Mouse (Mus musculus) liver, embryonic 14.5 days (tissue): ENCODE data around the gene Fads1.

ENCODE experiments used
- CTCF ChIP-seq: IDR thresholded peaks from 2 replicates; pipeline ENCODE4 v1.5.1; 2016; ENCODE audit warnings: antibody characterized with exemption, low read depth, control low read depth
- EP300 ChIP-seq: IDR thresholded peaks from 2 replicates; pipeline ENCODE4 v1.6.1; 2016; ENCODE audit warnings: antibody characterized with exemption, low read depth

DNA sequence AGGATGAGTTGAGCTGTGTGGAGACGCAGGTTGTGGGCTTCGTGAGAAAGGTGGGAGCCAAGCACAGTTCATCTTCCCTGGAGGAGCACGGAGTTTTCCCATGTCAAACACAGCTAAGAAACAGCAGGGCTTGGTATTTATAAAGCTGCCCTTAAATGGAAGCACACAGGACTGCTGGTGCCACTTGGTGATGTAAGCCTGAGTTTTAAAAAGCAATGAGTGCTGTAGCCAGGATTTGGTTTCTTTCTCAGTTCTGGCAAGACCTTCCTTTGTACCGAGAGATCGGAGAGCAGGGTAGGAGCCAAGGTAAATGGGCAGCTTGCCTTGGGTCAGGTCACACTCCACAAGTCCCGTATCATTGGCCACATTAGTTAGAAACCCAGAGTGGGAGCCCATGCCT lies 34.1 kb upstream of the Fads1 start:
- no peak for TF ChIP-seq CTCF
- TF ChIP-seq EP300 = no peak
